Mouse (Mus musculus): ENCODE data around the gene Mrps34. TPM values are rescaled to one million over a fixed set of nuclear protein-coding genes. Genes with fewer than 3 reads are reported as not detected.

Gene Mrps34
- total and polyA plus RNA-seq, 3 experiments, result 56.5 to 80.5 (median 57.2) TPM

DNA sequence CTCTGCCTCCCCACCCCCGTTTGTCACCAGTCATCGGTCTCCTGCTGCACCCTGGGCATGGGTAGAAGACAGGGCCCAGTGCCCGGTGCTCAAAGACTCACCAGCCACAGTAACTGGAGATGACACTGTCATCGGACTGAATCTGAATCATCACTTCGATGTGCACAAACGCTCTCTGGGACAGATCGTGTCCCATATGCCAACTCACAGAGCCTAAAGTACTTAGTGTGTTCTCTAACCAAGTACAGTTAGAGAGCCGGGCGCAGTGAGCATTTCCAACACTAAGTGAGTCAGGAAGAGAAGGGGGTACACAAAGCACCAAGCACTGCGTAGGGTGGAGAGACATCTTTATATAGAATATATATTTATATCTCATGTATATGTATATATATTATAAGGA is 27.0 kb upstream of the Mrps34 start:
- H3K4me3 ChIP-seq (replicated peaks in 1 of 3; ENCODE audit: low read depth in 2 of 3, low read length in 2 of 3, poor library complexity in 1 of 3), result no peak overlapping the region
- peaks cover 20 to 83% of the 10 kb centered on the region in 2 experiments for H3K36me3 ChIP-seq (replicated peaks in 1 of 2; ENCODE audit: control insufficient read depth in 1 of 2, insufficient read depth in 1 of 2, low read length in 1 of 2)
- in situ Hi-C loops (cut with MboI; ENCODE audit: low pct_ligation_motif_present, low pct_unique_long_range_greater_than_20kb, low sequenced_read_pairs), result no loop called here
- no peak overlapping the region for H3K4me2 ChIP-seq (ENCODE audit: insufficient read depth, low read depth, poor library complexity, severe bottlenecking)
- no peak overlapping the region for H3K27ac ChIP-seq (ENCODE audit: insufficient read depth, low read depth)
- dilution Hi-C loops (cut with MboI; ENCODE audit: extremely low pct_ligation_motif_present, extremely low pct_unique_long_range_greater_than_20kb, low sequenced_read_pairs), result no loop called here
- no peaks in the 10 kb centered on the region for H3K27me3 ChIP-seq (replicated peaks)
- no peak for DNase-seq (ENCODE audit: extremely low read depth)
- no peaks in the 10 kb centered on the region for H3K79me2 ChIP-seq (replicated peaks; ENCODE audit: control insufficient read depth, extremely low read depth, insufficient read depth, poor library complexity, severe bottlenecking)
- H3K9ac ChIP-seq (ENCODE audit: insufficient read depth, low read depth), result no peak overlapping the region
- H3K4me1 ChIP-seq (ENCODE audit: control insufficient read depth in 1 of 2, insufficient read depth in 2 of 2), result no peaks in the 10 kb centered on the region
- H3K9me3 ChIP-seq (replicated peaks; ENCODE audit: low read length), result no peaks in the 10 kb centered on the region
- TF ChIP-seq JUND (conservative IDR thresholded peaks at IDR 0.05; ENCODE audit: low read depth, low read length) (no peak), E2F4 (IDR thresholded peaks at IDR 0.05; ENCODE audit: insufficient replicate concordance, low read depth, low read length) (no peak), MAX (IDR thresholded peaks at IDR 0.05; ENCODE audit: low read length) (no peak), POLR2AphosphoS2 (IDR thresholded peaks at IDR 0.05; ENCODE audit: low read depth, low read length) (no peak), MXI1 (IDR thresholded peaks at IDR 0.05; ENCODE audit: low read depth, low read length) (no peak), CHD1 (IDR thresholded peaks at IDR 0.05; ENCODE audit: low read depth, low read length) (no peak), NRF1 (IDR thresholded peaks at IDR 0.05; ENCODE audit: low read depth, low read length) (no peak), CHD2 (IDR thresholded peaks at IDR 0.05; ENCODE audit: low read length) (no peak), PAX5 (IDR thresholded peaks at IDR 0.05; ENCODE audit: low read length) (no peak), EP300 (IDR thresholded peaks at IDR 0.05; ENCODE audit: low read length) (no peak), TBP (conservative IDR thresholded peaks at IDR 0.05; ENCODE audit: low read depth, low read length) (no peak), JUN (IDR thresholded peaks at IDR 0.05; ENCODE audit: insufficient read depth, low read depth, low read length) (no peak), POLR2A (IDR thresholded peaks at IDR 0.05; ENCODE audit: low read depth, low read length) (no peak), ZC3H11A (IDR thresholded peaks at IDR 0.05; ENCODE audit: low read depth, low read length) (no peak), ETS1 (conservative IDR thresholded peaks at IDR 0.05; ENCODE audit: low read depth, low read length) (no peak), ZMIZ1 (IDR thresholded peaks at IDR 0.05; ENCODE audit: low read depth, low read length) (no peak), MYC (IDR thresholded peaks at IDR 0.05; ENCODE audit: low read depth, low read length) (no peak)

DNA sequence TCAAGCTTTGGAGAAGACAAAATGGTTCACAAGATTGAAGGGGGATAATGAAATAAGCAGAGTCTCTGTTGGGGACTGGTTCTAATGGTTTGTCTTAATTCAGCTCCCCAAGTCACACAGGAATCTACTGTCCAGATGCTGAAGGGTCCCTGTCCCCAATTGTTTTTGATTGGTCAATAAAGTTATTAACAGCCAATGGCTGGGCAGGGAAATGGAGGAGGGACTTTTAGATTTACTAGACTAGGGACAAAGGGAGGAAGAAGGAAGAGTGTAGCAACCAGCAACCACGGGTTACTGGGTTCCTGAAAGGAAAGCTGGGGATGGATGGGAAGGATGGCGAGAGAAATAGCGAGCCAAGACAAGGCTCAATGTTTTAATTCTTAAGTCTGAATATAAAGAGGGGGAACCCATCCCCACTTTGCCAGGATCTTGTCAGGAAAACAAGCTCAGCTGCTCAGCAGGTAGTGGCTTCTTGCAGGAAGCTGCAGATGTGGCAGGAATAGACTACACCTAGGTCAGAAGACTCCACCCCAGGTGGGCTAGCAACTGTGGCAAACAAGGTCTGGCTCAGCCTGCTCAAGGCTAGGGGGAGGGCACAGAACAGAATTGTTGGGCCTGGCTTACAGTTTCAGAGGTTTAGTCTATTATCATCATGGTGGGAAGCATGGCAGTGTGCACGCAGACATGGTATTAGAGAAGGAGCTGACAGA is 21.1 kb upstream of the Mrps34 start:
- Histone ChIP-seq H3K27ac (ENCODE audit: insufficient read depth, low read depth) (no peak overlapping the region), H3K27me3 (replicated peaks) (no peaks in the 10 kb centered on the region), H3K9me3 (replicated peaks; ENCODE audit: low read length) (no peaks in the 10 kb centered on the region), H3K36me3 (replicated peaks in 1 of 2; ENCODE audit: control insufficient read depth in 1 of 2, insufficient read depth in 1 of 2, low read length in 1 of 2) (peaks cover 0 to 38% of the 10 kb centered on the region in 2 experiments), H3K4me3 (replicated peaks in 1 of 3; ENCODE audit: low read depth in 2 of 3, low read length in 2 of 3, poor library complexity in 1 of 3) (no peak overlapping the region), H3K79me2 (replicated peaks; ENCODE audit: control insufficient read depth, extremely low read depth, insufficient read depth, poor library complexity, severe bottlenecking) (no peaks in the 10 kb centered on the region), H3K4me1 (ENCODE audit: control insufficient read depth in 1 of 2, insufficient read depth in 2 of 2) (peaks cover 12 to 37% of the 10 kb centered on the region in 2 experiments), H3K4me2 (ENCODE audit: insufficient read depth, low read depth, poor library complexity, severe bottlenecking) (no peak overlapping the region), H3K9ac (ENCODE audit: insufficient read depth, low read depth) (no peak overlapping the region)
- dilution Hi-C loops (cut with MboI; ENCODE audit: extremely low pct_ligation_motif_present, extremely low pct_unique_long_range_greater_than_20kb, low sequenced_read_pairs), result no loop called here
- in situ Hi-C loops (cut with MboI; ENCODE audit: low pct_ligation_motif_present, low pct_unique_long_range_greater_than_20kb, low sequenced_read_pairs), result no loop called here
- TF ChIP-seq ZC3H11A (IDR thresholded peaks at IDR 0.05; ENCODE audit: low read depth, low read length) (no peak), E2F4 (IDR thresholded peaks at IDR 0.05; ENCODE audit: insufficient replicate concordance, low read depth, low read length) (no peak), SMC3 (IDR thresholded peaks at IDR 0.05; ENCODE audit: low read depth, low read length) (no peak), MEF2A (IDR thresholded peaks at IDR 0.05; ENCODE audit: borderline replicate concordance, low read depth, low read length) (no peak), ZKSCAN1 (IDR thresholded peaks at IDR 0.05; ENCODE audit: borderline replicate concordance, low read depth, low read length) (no peak), EP300 (IDR thresholded peaks at IDR 0.05; ENCODE audit: low read length) (no peak), POLR2AphosphoS2 (IDR thresholded peaks at IDR 0.05; ENCODE audit: low read depth, low read length) (no peak), RCOR1 (conservative IDR thresholded peaks at IDR 0.05; ENCODE audit: low read depth, low read length) (no peak)
- no peak for DNase-seq (ENCODE audit: extremely low read depth)
